Mouse (Mus musculus): ENCODE measurements at regions not wholly inside any gene's neighbourhood (a gene's known extent, or its start where the extent isn't known, plus 50 kb on each side); places are given as distances from the start of the nearest gene placed in this dataset.
A peak's percentile ranks its signal among the peaks of the same experiment; 100 is the strongest.

- DNase-seq: no peak
These were observed 250.6 kb upstream of the Cadm1 start for GRCm38 (mm10) chr9:47279410-47279809.

- no peak for DNase-seq
These were observed 249.8 kb upstream of the Cadm1 start for GRCm38 (mm10) chr9:47280146-47280545.

GRCm38 (mm10) chr9:47280598-47280997 lies 249.4 kb upstream of the Cadm1 start:
- DNase-seq: no peak

GRCm38 (mm10) chr9:47283746-47284455 lies 246.1 kb upstream of the Cadm1 start:
- no peak for DNase-seq

- DNase-seq: no peak
These were observed 242.8 kb upstream of the Cadm1 start for GRCm38 (mm10) chr9:47286930-47287722.

- no peak for DNase-seq
These were observed 241.3 kb upstream of the Cadm1 start for GRCm38 (mm10) chr9:47288587-47289199.

GRCm38 (mm10) chr9:47300633-47301032 lies 229.3 kb upstream of the Cadm1 start:
- no peak for DNase-seq

- DNase-seq: no peak
These were observed 222.7 kb upstream of the Cadm1 start for GRCm38 (mm10) chr9:47307125-47307751.

GRCm38 (mm10) chr9:47307752-47308500 lies 222.0 kb upstream of the Cadm1 start:
- no peak for DNase-seq

- no peak for DNase-seq
These were observed 216.5 kb upstream of the Cadm1 start for GRCm38 (mm10) chr9:47313433-47313832.

- no peak for DNase-seq
These were observed 215.7 kb upstream of the Cadm1 start for GRCm38 (mm10) chr9:47314236-47314635.

GRCm38 (mm10) chr9:47320345-47320744 lies 209.6 kb upstream of the Cadm1 start:
- no peak for DNase-seq

- peak; percentile 61 for DNase-seq
These were observed 208.7 kb upstream of the Cadm1 start for GRCm38 (mm10) chr9:47321106-47321789.

- no peak for DNase-seq
These were observed 207.7 kb upstream of the Cadm1 start for GRCm38 (mm10) chr9:47322293-47322692.

- no peak for DNase-seq
These were observed 206.9 kb upstream of the Cadm1 start for GRCm38 (mm10) chr9:47323051-47323450.

GRCm38 (mm10) chr9:47327575-47327974 lies 202.4 kb upstream of the Cadm1 start:
- DNase-seq: no peak

- DNase-seq: no peak
These were observed 197.0 kb upstream of the Cadm1 start for GRCm38 (mm10) chr9:47332929-47333328.

- DNase-seq: no peak
These were observed 191.8 kb upstream of the Cadm1 start for GRCm38 (mm10) chr9:47338221-47338620.

GRCm38 (mm10) chr9:47346527-47347111 lies 183.4 kb upstream of the Cadm1 start:
- DNase-seq: no peak

GRCm38 (mm10) chr9:47350301-47350700 lies 179.7 kb upstream of the Cadm1 start:
- DNase-seq: no peak

GRCm38 (mm10) chr9:47351036-47351435 lies 178.9 kb upstream of the Cadm1 start:
- DNase-seq: no peak

- no peak for DNase-seq
These were observed 177.0 kb upstream of the Cadm1 start for GRCm38 (mm10) chr9:47353017-47353416.

All from kidney, adult 11 months (tissue).